Mouse (Mus musculus): ENCODE data around the gene Leo1.
A peak's percentile ranks its signal among the peaks of the same experiment; 100 is the strongest.

Leo1 gene

DNA sequence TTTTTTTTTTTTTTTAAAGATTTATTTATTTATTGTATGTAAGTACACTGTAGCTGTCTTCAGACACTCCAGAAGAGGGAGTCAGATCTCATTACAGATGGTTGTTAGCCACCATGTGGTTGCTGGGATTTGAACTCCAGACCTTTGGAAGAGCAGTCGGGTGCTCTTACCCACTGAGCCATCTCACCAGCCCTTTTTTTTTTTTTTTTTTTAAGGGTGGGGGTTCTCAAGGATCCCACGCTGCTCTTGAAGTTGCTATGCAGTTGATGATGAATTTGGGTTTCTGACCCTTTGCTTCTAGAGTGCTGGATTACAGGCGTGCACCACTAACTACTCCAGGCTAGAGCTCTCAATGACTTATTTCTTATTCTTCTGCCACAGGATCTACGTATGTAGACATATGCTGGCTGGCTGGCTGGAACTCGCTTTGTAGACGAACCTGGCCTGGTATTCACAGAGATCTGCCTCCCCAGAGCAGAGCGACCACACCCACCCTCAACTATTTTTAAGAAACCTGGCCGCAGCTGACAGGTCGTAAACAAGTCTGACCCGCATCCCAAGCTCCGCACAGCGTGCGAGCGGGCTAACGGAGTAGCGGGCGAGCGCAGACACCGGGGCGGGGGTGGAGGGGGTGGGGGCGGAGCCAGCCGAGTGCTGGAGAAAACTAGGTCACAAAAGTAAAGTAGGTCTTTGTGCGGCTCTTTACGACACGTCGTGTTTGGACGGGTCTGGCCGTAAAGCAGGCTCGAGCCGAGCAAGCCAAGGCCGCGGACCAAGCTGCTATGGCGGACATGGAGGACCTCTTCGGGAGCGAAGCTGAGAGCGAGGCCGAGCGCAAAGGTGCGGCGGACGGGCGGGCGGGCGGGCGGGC is at the start of gene Leo1:
Leo1 (plus strand) TSS at position 729 of the 871 bp plus-strand sequence.
- peak; percentile 90 for DNase-seq

DNA sequence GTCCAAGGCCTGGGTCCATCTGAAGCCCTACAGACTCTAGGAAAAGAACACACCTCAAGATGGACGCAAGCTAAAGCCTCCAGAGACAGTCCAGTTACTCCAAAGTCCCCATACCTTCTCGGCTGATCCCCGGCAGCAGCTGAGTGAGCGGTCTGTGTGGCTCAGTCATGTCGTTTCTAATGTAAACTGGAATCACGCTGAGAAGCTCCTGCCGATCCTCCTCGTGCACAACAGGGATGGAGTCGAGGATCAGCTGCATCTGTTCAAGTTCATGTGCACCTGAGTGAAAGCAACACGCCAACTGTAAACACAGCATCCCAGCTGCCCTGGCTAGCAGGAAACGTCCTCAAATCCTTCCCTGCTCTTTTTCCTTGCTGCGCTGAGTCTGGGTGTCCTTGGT is 48.1 kb upstream of the Leo1 start:
- DNase-seq = no peak

DNA sequence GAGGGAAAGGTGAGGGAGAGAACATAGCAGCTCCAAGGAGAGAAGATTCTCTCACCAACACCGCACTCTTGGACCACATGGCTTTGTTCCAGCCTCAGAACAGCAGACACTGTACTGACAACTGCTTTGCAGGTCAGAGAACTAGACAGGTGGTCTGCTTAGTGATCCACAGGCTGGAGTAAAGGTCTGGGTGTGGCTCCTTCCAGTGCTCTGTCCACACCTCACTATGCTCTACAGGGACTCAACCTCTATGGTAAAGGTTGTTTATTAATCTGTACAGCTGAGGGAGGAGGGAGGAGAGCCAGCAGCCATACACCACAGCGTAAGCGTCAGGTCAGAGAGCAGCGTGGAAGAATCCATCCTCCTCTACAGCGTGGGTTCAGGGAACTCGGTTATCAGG is 45.4 kb upstream of the Leo1 start:
- no peak for DNase-seq

DNA sequence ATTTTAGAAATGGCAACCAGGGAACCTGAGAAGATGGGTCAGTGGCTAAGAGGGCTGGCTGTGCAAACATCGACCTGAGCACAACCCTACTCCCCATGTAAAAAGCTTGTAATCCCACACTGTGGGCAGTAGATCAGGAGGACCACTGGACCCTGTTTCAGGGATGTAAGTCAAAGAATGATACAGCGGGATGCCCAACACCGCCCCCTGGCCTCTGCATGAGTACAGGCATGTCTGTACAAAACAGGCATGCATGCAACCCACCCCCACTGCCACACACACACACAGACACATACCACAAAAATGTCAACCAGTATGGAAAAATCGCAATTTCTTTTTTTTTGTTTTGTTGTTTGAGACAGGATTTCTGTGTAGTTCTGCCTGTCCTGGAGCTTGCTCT is 42.3 kb upstream of the Leo1 start:
- no peak for DNase-seq

DNA sequence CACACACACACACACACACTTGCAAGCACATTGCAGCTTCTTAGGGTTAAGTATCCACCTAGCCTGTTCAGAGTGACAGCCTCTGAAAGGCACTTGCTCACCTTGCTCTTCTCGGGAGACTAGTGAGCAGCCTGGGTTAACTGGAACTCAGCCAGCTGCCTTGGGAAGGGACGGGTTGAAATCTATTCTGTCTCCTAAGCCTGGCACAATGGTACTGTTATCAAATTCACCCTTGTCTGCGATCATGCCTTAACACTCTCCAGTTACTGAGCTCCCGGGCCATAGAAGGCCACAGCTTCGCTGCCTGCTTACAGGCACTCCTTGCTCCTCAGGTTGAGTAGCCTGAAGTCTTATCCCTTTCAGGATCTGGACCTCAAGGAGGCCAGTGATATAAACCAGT is 40.7 kb upstream of the Leo1 start:
- peak; percentile 15 for DNase-seq

DNA sequence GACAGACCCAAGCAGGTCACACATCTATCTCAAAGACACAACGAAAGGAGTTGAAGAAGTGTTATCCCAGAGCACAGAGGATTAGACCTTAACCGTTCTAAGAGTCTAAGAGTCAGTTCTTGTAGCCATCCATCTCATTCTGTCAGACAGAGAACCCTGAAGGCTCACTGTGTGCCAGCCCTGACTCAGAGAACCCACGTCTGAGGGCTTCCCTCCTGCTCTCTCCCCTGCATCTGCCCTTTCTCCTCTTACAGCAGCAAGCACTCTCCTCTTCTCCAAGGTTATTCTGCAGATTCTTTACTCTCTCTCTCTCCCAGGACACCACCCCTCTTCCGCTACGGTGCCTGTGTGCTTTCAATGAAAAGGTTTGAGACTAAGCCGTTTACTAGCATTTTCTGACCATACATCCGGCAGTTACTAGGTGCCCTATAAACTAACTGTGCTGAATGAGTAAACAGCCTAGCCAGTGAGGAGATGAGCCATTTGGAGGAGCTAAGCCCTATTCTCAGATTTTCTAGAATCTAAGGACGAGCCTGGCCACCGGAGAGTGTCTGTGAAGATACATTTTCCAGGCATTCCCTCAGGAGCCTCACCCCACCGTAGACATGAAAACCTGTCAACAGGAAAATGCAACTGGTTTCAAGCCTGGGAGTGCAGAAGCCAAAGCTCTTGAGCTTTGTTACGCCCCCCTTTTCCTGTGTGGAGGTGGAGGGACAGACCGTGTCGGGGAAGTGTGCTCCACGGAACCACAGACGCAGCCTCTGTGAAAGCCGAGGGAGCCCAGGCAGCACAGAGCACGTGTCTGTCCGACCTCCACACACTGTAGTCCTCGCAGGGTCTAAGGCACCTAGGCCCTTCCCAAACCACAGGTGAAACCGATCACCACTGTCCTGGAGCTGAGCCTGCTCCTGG is 39.5 kb upstream of the Leo1 start:
- DNase-seq = no peak

DNA sequence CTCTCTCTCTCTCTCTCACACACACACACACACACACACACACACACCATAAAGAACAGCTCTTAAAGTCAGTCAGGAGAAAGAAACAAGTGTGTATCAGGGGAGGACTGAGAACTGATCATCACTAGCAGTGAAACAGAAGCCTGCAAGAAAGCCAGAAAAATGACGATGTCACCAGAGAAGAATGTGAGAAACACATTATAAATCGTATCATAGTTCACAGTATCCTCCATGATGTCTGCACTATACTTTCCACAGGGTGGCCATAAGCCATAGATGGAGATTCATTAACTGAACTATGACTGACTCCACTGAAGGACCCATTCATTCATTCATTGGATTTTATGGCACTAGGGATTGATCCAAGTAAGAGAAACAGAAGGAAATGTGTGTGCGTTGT is 37.8 kb upstream of the Leo1 start:
- DNase-seq = no peak

DNA sequence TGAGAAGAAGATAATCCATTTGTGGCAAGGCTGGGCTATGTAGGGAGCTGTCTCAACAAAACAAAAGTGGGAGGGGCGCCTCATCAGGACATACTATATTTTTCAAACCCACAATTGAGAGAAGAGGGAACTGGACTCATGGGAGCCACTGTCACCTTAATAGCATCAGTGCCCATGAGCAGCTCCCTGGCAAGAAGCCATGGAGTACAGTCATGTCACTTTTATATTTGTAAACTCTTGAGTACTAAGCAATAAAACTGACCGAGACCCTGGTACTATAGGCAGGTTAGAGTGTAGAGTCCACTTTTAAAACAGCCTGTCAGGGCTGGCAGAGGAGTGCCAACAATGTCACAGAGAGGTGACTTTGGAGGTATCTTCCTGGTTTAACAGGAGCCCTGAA is 35.2 kb upstream of the Leo1 start:
- DNase-seq = no peak

DNA sequence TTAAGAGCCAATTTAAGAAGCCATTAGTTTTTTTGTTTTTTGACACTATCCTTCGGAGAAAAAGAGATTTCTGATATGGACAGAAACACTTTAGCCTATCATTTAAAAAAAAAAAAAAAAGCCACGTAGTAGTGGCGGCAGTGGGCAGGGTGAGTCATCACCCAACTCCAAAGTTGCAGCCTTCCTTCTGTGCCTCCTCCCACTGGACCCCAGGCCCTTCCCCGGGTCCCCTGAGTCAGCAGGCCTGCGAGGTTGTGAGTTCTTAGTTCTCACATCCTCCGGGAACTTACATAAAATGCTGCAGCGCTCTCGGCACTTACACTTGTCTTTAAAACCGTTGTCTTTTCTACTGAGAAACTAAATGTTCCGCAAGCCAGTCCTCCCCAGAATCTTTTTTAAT is 33.5 kb upstream of the Leo1 start:
- no peak for DNase-seq

DNA sequence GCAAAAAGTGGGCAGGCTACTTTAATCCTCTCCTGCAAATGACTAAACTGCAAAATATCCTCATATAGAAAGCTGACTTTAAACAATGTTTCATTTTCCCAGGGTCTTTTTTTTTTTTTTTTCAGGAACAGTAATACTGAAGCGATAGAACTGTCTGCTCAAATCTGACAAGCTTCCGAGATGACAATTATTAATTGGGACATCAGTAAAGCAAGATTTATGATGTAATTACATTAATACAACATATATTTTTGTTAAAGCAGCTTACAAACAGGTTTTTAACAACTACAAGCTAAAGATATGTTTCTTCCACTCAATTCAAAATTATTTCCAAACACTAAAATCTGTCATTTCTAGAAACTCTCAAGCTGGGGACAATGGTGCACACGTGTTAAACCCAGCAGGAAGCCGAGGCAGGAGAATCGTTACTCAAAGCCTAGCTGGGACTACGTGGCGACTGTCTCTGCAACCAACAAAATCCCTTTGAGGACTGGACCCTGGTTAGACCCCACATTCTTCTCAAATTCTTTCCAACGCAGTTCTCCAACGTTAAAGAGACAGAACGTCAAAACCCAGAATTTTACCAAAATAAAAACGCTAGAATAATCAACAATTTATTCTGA is 33.0 kb upstream of the Leo1 start:
- no peak for DNase-seq

DNA sequence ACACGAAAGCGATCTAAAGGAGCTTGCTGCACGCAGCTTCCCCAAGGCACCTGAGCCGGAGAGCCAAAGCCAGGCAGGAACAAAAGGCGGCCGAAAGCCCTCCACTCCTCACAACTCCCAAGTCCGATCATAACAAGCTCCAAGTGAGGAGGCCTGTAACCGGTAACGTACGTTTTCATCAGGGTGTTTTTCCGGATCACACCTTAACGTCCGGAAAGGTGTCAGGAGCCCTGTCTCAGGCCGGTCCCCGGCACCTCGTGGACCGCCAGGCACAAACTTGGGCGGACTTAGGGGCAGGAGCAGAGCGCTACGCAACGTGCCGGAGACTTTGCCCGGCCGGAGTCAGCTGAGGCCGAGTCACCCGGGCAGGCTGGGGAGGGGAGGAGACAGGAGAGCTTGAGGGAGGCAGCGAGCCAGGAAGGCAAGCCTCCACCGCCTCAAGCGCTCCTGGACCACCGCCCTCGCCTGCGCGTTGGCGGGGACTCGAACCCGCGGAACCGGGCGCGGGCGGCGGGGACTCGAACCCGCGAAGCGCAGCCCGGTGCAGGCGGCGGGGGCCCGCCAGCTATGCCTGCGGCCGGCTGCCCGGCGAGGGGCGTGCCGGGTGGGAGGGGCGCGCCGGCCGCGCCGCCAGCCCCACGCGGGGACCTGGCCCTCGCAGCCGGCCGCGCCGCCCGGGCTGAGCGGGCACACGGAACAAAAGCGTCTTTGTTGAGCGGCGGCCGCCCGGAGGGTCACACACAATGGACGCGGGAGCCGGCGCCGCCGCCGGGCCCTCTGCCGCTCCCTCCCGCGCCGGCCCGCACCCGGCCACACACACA is 32.1 kb upstream of the Leo1 start:
- DNase-seq = peak; percentile 85

DNA sequence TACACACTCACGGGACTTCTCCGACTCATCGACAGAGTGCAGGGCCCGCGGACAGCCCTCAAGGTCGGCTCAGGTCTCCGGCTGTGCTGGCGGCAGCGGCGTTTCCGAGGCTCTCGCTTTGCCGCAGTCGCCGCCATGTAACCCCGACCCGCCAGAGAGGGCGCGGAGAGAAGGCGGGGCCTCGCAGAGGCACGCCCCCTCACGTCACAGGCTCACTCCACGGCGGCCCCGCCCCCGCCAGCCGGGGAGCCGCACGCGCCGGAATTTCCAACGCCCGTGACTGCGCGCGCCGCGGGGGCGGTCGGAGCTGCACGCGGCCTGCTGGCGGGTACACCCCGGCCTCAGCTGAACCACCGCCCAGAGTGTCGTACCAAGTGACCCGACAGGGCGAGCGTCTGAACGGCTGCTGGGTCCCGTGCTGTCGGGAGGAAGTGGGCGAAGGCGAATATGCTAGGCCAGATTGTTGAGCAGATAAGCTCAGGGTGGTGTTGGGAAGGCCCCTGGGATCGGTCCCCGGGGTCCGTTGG is 31.4 kb upstream of the Leo1 start, which contains the start of gene Mapk6:
Mapk6 (minus strand) TSS at position 154 of the 527 bp plus-strand sequence.
- peak; percentile 99 for DNase-seq

DNA sequence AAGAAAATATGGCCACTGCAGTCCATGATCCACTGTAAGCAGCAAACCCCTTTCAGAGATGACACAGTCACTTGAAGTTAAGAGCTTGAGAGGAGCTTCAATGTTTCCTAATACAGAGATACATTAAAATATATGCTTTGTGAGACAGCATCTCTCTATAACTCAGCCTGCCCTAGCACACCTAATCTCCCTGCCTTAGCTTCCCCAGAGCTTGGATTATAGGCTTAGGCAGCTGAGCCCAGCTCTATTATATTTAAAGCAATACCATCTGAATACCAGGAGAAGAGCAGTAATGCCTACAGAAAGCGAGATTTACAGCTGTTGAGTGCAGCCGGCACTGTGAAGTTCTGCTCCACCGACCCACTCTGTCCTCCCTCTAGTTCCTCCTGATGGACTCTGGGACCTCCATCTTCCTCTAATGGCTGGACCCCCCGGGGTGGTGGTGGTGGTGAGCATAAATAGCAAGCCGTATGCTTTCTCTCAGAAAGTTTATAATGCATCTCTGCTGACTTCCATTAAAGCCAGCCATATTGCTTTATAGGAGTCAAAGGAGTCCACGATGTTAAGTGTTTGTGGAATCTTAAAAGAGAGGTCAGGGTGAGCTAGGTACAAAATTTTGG is 30.3 kb upstream of the Leo1 start:
- DNase-seq = no peak

DNA sequence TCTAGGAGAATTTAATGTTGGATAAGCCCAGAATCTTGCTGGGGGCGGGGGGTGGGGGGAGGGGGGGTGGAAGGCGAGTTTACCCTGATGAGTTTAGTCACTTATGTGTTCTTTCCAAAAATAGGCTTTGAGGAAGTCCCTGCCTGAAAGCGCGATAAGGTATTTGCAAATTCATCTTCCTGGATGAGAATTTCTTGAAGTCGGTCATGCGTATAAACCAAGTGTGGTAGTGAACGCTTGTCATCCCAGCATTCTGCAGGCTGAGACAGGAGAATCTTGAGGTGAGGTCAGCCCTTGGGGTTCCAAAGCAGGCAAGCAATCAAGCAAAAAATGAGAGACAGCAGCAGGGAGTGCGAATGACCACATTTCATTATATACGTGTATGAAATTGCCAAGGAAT is 29.7 kb upstream of the Leo1 start:
- DNase-seq = no peak

DNA sequence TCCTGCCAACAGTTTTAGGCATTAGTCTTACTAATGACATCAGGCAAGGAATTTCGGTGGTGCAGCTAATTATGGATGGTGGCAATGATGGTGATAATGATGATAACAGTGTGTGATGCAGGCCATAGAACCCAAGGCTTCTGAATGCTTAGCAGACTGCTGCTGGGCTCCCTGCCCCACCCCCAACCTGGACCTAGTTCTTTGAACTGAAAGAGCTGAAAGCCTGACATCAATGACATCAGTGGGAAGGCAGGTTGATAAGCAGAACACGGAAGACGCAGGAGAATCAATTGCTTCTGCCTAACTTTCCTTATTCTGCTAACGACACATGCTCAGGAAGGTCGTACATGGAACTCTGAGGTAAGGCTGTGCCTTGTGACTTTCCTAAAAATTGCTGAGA is 28.1 kb upstream of the Leo1 start:
- no peak for DNase-seq

DNA sequence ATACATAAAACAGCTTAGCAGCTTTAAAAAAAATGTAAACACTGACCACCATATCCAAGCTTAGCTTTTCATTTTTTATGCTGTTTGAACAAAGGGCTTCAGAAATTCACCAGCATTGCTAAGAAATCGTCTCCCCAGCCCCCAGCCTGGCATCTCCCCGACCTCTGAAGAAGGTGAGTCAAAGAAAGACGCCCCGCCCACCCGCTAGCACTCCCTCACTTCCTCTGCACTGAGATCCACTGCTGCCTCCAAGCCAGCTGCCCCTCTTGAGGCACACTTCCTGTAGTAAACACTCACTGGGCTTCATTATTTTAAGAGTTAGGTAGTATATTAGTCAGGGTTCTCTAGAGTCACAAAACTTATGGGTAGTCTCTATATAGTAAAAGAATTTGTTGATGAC is 27.1 kb upstream of the Leo1 start:
- DNase-seq = no peak

DNA sequence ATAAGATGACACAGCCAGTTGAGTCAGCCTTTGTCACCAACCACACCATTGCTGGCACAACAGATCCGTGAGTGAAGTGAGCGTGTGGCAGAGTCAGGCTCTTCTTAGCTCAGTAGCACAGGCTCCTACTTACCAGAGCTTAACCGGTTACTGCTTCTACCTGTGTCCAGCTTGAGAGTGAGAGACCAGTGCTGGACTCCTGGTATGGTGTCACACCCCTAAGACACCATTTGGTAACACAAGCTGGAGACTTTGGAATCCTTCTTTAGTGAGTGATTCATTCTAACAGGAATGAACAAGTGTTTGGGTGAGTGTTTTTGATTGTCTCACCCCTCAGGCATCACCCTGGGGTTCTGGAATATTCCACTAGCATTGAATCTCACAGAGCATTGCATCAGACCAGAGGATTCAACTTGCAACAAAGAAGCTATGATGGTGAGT is 19.1 kb upstream of the Leo1 start:
- no peak for DNase-seq

DNA sequence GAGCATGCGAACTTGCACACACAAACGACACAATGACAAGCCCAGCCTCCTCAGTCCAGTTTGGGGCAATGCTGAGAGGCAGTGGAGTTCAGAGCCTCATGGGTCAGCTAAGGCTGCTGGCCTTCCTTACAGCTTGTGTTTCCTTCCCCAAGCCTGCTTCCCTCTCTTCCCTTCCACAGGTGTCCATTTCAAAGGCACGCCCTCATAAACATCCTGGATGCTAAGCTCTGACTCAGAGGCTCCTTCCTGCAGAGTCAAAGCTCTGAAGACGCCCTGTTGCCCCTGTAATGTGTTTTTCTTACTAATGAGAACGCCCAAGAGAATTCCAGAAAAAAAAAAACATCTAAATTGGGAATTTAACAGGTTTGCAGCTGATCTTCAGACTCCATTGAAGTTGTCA is 17.6 kb upstream of the Leo1 start:
- DNase-seq = no peak

DNA sequence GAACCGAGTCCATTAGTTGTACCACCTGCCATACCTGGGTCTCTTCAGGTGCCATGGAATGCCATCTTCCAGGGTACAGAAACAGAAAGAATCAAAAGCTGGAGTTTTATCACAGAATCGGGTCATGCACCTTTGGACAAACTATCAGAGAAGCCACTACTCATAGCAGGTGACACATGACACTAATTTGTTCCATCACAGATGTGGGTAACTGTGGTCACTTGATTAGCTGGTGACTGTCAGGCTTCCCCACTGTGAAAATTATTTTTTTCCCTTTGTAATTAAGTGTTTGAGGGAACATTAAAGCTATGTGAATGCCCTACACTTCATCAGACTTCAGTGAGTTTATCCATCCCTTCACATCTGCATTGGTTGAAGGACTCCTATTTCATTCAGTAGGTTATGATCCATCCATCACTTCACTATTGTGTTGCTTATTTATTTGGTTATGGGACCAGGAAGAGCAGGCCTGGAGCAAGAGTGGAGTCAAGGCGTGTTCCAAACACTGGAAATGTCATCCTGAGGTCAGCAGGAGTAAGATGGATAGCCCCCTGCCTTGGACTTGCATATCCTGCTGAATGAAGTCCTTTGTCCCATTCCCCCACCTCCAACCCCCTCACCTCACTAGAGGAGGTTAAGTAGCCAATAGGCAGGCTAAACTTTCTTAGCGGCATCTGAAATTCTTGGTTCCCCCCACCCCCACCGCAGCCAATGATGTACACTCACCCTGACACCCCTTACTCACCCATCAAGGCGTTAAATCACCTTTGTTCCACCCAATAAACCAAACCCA is 16.8 kb upstream of the Leo1 start:
- no peak for DNase-seq

DNA sequence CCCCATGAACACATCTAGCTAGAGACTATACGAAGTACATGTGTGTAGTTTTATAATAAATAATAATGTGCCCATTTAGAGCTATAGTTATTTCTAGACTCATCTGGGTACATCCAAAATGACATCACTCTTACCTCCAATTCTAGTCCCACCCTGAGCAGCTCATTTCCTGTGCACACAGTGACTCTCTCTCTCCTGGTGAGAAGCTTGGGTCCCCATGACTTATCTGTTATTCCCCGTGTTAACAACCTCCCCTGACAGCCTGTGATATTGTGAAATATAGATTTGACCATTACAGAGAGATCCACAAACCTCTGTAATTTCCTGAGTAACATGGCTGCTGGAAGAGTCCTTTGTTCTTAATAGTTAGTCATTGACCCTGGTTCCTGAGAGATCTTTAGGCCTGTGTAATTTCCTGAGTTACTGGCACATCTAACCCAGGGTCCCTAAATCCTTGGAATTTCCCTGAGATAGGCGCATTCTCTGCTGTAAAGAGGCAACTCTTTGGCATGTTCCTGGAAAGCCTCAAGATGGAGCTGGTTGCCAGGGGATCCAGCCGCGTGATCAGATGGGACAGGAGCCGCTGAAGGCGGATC is 15.4 kb upstream of the Leo1 start:
- no peak for DNase-seq
